Mouse (Mus musculus) intestine, embryonic 14.5 days (tissue): ENCODE measurements at regions not wholly inside any gene's neighbourhood (a gene's known extent, or its start where the extent isn't known, plus 50 kb on each side); places are given as distances from the start of the nearest gene placed in this dataset.
A peak's percentile ranks its signal among the peaks of the same experiment; 100 is the strongest.

Source experiments
- ATAC-seq: fragments of 200-750 bp; cut with Nextera tagmentation; replicated peaks from 2 replicates; pipeline ENCODE4 v1.8.0; 2017; ENCODE audit warnings: low read depth, moderate number of reproducible peaks, moderate TSS enrichment, moderate library complexity; ENCODE audit not compliant: low FRiP score, low TSS enrichment
- DNase-seq: peaks from one replicate; pipeline ENCODE4 v3.0.0-alpha.2; 2018; ENCODE audit warnings: low spot score
- H3K27ac ChIP-seq: fragments of 300-500 bp; sonication (generic); 2 replicates; pipeline ENCODE4 v1.5.1; 2014; ENCODE audit warnings: low read depth, mild to moderate bottlenecking, control low read depth
- H3K27me3 ChIP-seq: fragments of 300-500 bp; sonication (generic); replicated peaks from 2 replicates; pipeline ENCODE4 v1.6.1; 2014; ENCODE audit warnings: low read length, control low read depth; ENCODE audit not compliant: control insufficient read depth, insufficient read depth
- H3K36me3 ChIP-seq: fragments of 300-500 bp; sonication (generic); 2 replicates; pipeline ENCODE4 v1.6.1; 2014; ENCODE audit warnings: low read length, control low read depth; ENCODE audit not compliant: control insufficient read depth, insufficient read depth
- H3K4me1 ChIP-seq: fragments of 300-500 bp; sonication (generic); replicated peaks from 2 replicates; pipeline ENCODE4 v1.6.1; 2014; ENCODE audit warnings: low read length, control low read depth, mixed read lengths; ENCODE audit not compliant: control insufficient read depth, insufficient read depth
- H3K4me2 ChIP-seq: fragments of 300-500 bp; sonication (generic); 2 replicates; pipeline ENCODE4 v1.6.1; 2014; ENCODE audit warnings: low read length
- H3K4me3 ChIP-seq: fragments of 300-500 bp; sonication (generic); 2 replicates; pipeline ENCODE4 v1.5.1; 2014; ENCODE audit warnings: low read depth, low read length, control low read depth, mixed read lengths
- H3K9ac ChIP-seq: fragments of 300-500 bp; sonication (generic); 2 replicates; pipeline ENCODE4 v1.6.1; 2014; ENCODE audit warnings: mild to moderate bottlenecking, low read length
- H3K9me3 ChIP-seq: fragments of 300-500 bp; sonication (generic); 2 replicates; pipeline ENCODE4 v1.6.1; 2016; ENCODE audit warnings: low read length, control low read depth; ENCODE audit not compliant: control insufficient read depth
- WGBS: fragments of 180-500 bp; shearing (Covaris S2); extraction: QIAGEN DNeasy Blood & Tissue Kit; methylation state at CpG from one replicate; pipeline ENCODE4 v1.1.7; 2014; 5-methylcytosine and 5-hydroxymethylcytosine counted together

DNA sequence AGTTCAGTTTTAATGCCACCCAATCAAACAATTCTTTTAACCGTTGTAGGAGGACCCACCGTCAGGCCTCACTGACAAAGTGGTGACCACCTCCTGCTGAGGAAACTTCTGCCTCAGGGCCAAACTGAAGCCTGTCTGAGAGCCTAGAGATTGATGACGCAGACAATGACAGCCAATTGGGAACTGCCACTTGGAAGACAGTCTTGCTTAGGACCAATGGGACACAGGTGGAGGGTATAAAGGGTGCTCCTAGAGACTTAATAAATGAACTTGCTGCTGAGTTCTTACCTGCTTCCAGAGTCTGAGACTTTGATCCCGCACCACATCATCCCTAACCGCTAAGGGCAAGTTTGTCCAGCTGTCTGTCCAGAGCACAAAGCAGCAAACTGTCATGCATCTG lies 80.0 kb downstream of the Tbx4 start:
- no peak for DNase-seq
- no peaks in the 10 kb centered on the region for H3K36me3 ChIP-seq
- H3K9me3 ChIP-seq = no peaks in the 10 kb centered on the region
- H3K4me2 ChIP-seq = no peak overlapping the region
- 85% methylated on average over 5 of the region's 5 CpGs for WGBS
- H3K4me1 ChIP-seq = 0 out of 2 replicates have a peak, but pooled peaks cover 3% of the 10 kb centered on the region
- no peak for ATAC-seq
- H3K27ac ChIP-seq = no peak overlapping the region
- no peak overlapping the region for H3K4me3 ChIP-seq
- no peak overlapping the region for H3K9ac ChIP-seq
- H3K27me3 ChIP-seq = peaks cover 3% of the 10 kb centered on the region; the same call in 1 of the 2 replicates

DNA sequence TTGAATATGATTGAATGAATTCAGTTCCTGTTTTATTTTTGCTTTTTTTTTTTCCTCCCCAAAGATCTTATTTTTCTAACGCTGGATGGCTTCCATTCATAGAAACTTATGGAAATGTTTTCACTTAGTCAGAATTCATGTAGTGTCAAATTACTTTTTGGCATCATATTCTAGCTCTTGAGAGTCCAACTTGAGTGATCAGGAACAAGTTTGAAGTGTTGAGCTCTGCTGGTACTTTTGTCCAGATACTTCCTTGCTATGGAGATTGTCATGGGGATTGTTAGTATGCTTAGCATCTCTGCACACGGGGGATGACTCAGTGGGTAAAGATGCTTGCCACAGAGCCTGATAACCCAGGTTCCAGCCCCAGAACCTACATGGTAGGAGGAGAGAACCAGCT lies 84.1 kb downstream of the Tbx4 start:
- Histone ChIP-seq H3K9ac (no peak overlapping the region), H3K4me3 (no peak overlapping the region), H3K27ac (no peak overlapping the region), H3K4me2 (no peak overlapping the region), H3K27me3 (no peaks in the 10 kb centered on the region), H3K36me3 (no peaks in the 10 kb centered on the region), H3K4me1 (no peaks in the 10 kb centered on the region), H3K9me3 (no peaks in the 10 kb centered on the region)
- 61% methylated on average over 2 of the region's 2 CpGs for WGBS
- DNase-seq (no peak), ATAC-seq (no peak)

DNA sequence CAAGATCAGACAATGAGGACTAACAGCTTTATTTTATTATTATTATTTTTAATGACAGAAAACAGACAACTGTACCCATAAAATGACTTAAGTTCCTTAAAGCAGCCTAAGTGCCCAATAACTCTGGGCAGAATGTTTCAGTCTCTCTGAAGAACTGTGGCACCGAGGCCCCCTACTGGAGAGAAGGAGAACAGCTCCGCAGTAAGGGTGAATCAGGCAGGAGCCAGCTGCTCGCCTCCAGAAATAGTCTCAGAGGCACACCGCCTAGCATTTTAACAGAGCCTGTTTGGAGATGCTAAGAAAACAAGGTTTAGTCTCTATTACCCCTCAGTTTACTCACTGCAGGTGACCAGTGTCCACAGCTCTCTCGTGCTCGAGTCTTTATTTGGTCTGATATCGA lies 86.2 kb downstream of the Tbx4 start:
- 22% methylated on average over 7 of the region's 7 CpGs for WGBS
- Histone ChIP-seq H3K27ac (no peak overlapping the region), H3K9me3 (no peaks in the 10 kb centered on the region), H3K27me3 (no peaks in the 10 kb centered on the region), H3K36me3 (no peaks in the 10 kb centered on the region), H3K4me2 (no peak overlapping the region), H3K4me3 (no peak overlapping the region), H3K9ac (no peak overlapping the region), H3K4me1 (peaks cover 6% of the 10 kb centered on the region; the same call in 1 of the 2 replicates)
- ATAC-seq (no peak), DNase-seq (peak; percentile 78)

DNA sequence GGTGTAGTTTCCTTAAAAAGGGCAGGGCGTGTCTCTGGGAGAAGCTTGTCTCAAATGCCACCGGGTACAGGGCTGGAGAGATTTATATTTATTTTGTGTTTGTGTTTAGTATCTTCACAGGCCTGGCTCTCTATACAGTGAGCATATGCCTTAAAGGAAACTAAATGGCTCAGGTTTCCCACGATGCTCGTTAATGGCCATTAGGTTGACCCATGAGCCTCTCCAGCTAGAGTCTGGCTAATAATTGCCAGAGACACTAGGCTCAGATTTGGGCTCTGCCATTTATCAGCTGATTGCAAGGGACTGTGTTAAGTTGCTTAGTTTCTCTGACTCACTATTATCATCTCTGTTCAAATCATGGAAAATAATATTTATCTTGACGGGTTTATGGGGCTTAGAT lies 87.5 kb downstream of the Tbx4 start:
- ATAC-seq = no peak
- Histone ChIP-seq H3K4me2 (no peak overlapping the region), H3K9me3 (no peaks in the 10 kb centered on the region), H3K9ac (no peak overlapping the region), H3K27me3 (no peaks in the 10 kb centered on the region), H3K4me3 (no peak overlapping the region), H3K27ac (no peak overlapping the region), H3K4me1 (peaks cover 6% of the 10 kb centered on the region; the same call in 1 of the 2 replicates), H3K36me3 (no peaks in the 10 kb centered on the region)
- WGBS = 40% methylated on average over 5 of the region's 5 CpGs
- DNase-seq = no peak

DNA sequence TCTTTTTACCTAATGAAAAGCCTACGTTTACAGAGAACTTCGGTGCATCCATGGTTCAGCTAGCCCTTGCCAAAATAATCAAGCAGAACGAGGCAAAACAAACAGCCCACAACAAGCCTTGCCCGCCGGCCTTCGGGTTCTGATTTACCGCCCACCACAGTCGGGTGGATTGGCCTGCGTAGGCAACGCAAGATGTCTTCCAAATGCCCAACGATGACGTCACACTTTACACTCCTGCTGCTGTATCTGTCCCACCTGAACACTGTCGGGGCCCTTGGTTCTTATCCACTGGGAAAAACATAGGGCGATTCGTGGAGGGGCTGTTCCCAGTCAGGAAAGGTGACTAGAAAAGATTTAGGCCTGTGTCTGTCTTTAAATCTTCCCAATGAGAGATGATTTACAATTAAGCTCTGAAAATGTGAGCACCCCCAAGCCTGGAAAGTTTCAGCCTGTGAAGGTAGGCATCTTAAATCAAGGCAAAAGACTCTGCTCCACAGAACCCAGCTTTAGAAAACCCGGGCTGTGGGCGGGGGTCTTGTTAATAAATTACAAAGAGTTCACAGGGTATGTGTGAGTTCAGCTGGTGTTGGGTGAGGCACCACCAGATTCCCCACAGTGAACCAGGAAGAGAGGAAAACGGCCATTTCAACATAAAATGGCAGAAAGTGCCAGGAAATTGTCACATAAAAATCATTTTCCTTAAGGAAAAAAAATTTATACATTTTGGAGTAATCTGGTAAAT lies 90.6 kb downstream of the Tbx4 start:
- no peaks in the 10 kb centered on the region for H3K36me3 ChIP-seq
- ATAC-seq = no peak
- H3K27me3 ChIP-seq = no peaks in the 10 kb centered on the region
- no peak overlapping the region for H3K4me2 ChIP-seq
- H3K27ac ChIP-seq = no peak overlapping the region
- H3K9ac ChIP-seq = no peak overlapping the region
- 58% methylated on average over 18 of the region's 18 CpGs for WGBS
- H3K4me1 ChIP-seq = peaks cover 6% of the 10 kb centered on the region; the same call in 1 of the 2 replicates
- H3K4me3 ChIP-seq = no peak overlapping the region
- no peaks in the 10 kb centered on the region for H3K9me3 ChIP-seq
- DNase-seq = no peak

DNA sequence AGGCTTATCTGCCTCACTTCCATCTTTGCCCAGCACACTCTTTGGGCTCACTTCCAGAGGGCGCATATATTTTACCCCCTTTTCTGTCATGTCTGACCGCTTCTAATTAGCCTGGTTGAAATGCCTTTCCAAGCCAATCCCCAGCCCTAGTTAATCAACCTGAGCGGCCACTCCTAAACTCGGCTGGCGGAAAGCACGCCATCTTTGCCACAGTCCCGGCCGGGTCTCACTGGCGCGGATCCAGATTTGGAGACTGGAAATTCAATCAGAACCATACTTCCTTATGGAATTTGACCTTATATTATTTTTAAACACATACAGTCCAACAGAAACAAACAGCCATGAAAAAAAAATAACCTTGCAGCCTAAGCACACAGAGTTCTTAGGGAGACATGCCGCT lies 94.2 kb downstream of the Tbx4 start:
- H3K36me3 ChIP-seq = no peaks in the 10 kb centered on the region
- no peak overlapping the region for H3K4me2 ChIP-seq
- H3K4me1 ChIP-seq = peaks cover 6% of the 10 kb centered on the region; the same call in 1 of the 2 replicates
- ATAC-seq (no peak), DNase-seq (no peak)
- 0 out of 2 replicates have a peak, but pooled peaks cover 4% of the 10 kb centered on the region for H3K27me3 ChIP-seq
- H3K9ac ChIP-seq = no peak overlapping the region
- 83% methylated on average over 11 of the region's 11 CpGs for WGBS
- H3K4me3 ChIP-seq = no peak overlapping the region
- H3K27ac ChIP-seq = no peak overlapping the region
- no peaks in the 10 kb centered on the region for H3K9me3 ChIP-seq

DNA sequence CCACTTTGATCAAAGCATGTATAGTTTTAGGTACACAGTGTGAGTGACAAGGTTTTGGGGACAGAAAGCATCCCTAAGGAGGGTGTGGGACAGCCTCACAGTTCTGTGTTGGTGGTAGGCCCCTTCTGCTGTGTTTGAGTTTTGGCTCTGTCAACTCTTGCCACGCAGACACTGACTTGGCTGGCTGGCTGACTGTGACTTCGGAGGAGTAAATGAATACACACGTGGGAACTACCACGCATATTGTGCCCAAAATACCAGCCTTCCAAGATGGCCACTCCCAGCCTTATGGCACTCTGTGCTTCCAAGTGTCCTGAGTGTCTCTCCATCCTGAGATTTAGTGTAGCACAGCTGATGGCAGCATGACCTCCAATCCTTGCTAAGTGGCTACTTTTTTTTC lies 95.3 kb downstream of the Tbx4 start:
- Histone ChIP-seq H3K4me2 (no peak overlapping the region), H3K27me3 (0 out of 2 replicates have a peak, but pooled peaks cover 4% of the 10 kb centered on the region), H3K9me3 (no peaks in the 10 kb centered on the region), H3K4me1 (peaks cover 6% of the 10 kb centered on the region; the same call in 1 of the 2 replicates), H3K36me3 (no peaks in the 10 kb centered on the region), H3K27ac (no peak overlapping the region), H3K4me3 (no peak overlapping the region), H3K9ac (no peak overlapping the region)
- DNase-seq (no peak), ATAC-seq (no peak)
- WGBS = 87% methylated on average over 4 of the region's 4 CpGs

DNA sequence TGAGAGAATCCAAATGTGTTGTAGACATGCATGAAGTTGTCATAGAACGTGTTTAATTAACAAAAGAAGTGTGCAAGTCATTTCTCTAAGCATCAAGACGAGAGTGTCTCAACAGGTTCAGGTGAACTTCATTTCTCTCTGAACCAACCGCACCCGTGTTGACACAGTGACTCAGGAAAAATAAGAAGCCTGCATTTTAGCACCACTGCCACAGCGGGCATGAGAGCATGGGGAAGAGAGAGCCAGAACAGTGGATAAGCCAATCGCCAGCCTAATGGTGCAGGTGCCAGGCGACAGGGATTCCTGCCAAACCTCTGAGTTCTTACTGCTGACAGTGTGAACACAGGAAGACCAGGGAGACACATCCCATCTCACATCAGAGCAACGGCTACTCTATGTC lies 100.1 kb downstream of the Tbx4 start:
- DNase-seq (no peak), ATAC-seq (no peak)
- no peak overlapping the region for H3K9ac ChIP-seq
- H3K27ac ChIP-seq = no peak overlapping the region
- H3K27me3 ChIP-seq = peaks cover 11% of the 10 kb centered on the region
- no peaks in the 10 kb centered on the region for H3K9me3 ChIP-seq
- WGBS = 67% methylated on average over 8 of the region's 8 CpGs
- no peak overlapping the region for H3K4me2 ChIP-seq
- no peak overlapping the region for H3K4me3 ChIP-seq
- H3K36me3 ChIP-seq = no peaks in the 10 kb centered on the region
- peaks cover 5% of the 10 kb centered on the region; the same call in 1 of the 2 replicates for H3K4me1 ChIP-seq

DNA sequence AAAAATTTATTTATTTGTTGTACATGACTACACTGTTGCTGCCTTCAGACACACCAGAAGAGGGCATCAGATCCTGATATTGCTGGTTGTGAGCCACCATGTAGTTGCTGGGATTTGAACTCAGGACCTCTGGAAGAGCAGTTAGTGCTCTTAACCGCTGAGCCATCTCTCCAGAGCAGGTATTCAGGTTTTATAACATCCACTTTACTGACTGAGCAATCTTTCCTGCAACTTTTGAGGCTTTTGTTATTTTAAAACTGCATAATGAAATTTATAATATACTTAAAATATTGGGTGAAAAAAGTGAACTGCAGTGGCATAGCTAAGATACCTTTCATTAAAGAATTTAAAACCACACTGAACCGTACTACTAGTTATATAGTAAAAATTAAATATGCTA lies 101.0 kb downstream of the Tbx4 start:
- 92% methylated on average over 2 of the region's 2 CpGs for WGBS
- H3K27me3 ChIP-seq = peaks cover 11% of the 10 kb centered on the region

More for the DNA sequence above, 101.0 kb downstream of the Tbx4 start:
- Histone ChIP-seq H3K27ac (no peak overlapping the region), H3K9ac (no peak overlapping the region), H3K36me3 (no peaks in the 10 kb centered on the region), H3K4me3 (no peak overlapping the region), H3K9me3 (no peaks in the 10 kb centered on the region), H3K4me2 (no peak overlapping the region), H3K4me1 (peaks cover 5% of the 10 kb centered on the region; the same call in 1 of the 2 replicates)
- ATAC-seq = no peak
- no peak for DNase-seq
